Mouse (Mus musculus): Measurements from ENCODE around the gene Trim63.

GRCm38 (mm10) chr4:134370649-134371221 is 55.8 kb downstream of the Trim63 start:
- TF ChIP-seq CTCF (IDR thresholded peaks at IDR 0.05; ENCODE audit: borderline replicate concordance, insufficient read depth, low read length) (no peak), POLR2A (IDR thresholded peaks at IDR 0.05; ENCODE audit: low read depth, low read length) (no peak)
